Mouse (Mus musculus) right cerebral cortex, adult 2 months (tissue): ENCODE results near the gene Sucnr1.

Source experiments
- DNase-seq, 2 experiments: peaks; one replicate each; pipeline ENCODE4 v3.0.0; 2021 to 2022; ENCODE audit warnings: low spot score in 2 of 2

Gene Sucnr1

GRCm38 (mm10) chr3:60111889-60112646, 30.4 kb downstream of the Sucnr1 start:
- DNase-seq, result peak; percentile 5 to 17

- DNase-seq, result no peak
Measured at GRCm38 (mm10) chr3:60114571-60114970, 32.9 kb downstream of the Sucnr1 start.

GRCm38 (mm10) chr3:60121449-60121848, 39.8 kb downstream of the Sucnr1 start:
- no peak for DNase-seq

GRCm38 (mm10) chr3:60123859-60124794, 42.5 kb downstream of the Sucnr1 start:
- no peak for DNase-seq

- DNase-seq, result no peak
Measured at GRCm38 (mm10) chr3:60126564-60126963, 44.9 kb downstream of the Sucnr1 start.

- no peak for DNase-seq
Measured at GRCm38 (mm10) chr3:60128282-60128681, 46.6 kb downstream of the Sucnr1 start.

DNA sequence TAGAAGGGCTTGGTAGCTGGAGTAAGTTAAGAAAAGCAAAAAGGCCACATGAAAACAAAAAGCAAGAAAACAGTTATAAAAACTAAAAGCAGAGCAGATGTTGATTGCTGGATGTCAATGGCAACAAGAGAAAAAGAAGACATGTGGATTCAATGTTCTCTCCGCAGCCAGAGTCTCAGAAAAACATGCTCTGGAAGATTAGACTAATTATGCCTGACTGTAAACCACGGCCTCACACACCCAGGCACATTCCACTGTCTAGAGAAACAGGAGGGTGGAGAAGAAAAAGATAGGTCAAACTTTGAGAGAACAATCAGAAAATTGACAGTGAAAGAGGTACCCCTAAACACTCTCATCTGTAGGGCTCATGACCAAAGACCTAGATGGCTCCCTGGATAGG, 54.1 kb downstream of the Sucnr1 start:
- no peak for DNase-seq
